Mouse (Mus musculus) liver, postnatal 0 days (tissue): ENCODE measurements around the gene Tomm70a.

Experiments
- CTCF ChIP-seq: sonication (generic); IDR thresholded peaks from 2 replicates; pipeline ENCODE4 v1.5.1; 2016; ENCODE audit warnings: antibody characterized with exemption, low read depth
- EP300 ChIP-seq: IDR thresholded peaks from 2 replicates; pipeline ENCODE4 v1.6.1; 2016; ENCODE audit warnings: antibody characterized with exemption, low read depth, mild to moderate bottlenecking

GRCm38 (mm10) chr16:57162841-57163240 is 41.3 kb downstream of the Tomm70a start:
- no peak for TF ChIP-seq CTCF
- no peak for TF ChIP-seq EP300
